Mouse (Mus musculus) left cerebral cortex, adult 11 months (tissue): Measurements from ENCODE around the gene Kntc1.
"Not testable (repeated sequence)": the region's sequence is repeated elsewhere in the genome, so short reads cannot be mapped to it uniquely, and the experiment has no call there.

Source experiments
- DNase-seq: peaks from one replicate; pipeline ENCODE4 v3.0.0; 2022; ENCODE audit warnings: low spot score

Kntc1 gene

DNA sequence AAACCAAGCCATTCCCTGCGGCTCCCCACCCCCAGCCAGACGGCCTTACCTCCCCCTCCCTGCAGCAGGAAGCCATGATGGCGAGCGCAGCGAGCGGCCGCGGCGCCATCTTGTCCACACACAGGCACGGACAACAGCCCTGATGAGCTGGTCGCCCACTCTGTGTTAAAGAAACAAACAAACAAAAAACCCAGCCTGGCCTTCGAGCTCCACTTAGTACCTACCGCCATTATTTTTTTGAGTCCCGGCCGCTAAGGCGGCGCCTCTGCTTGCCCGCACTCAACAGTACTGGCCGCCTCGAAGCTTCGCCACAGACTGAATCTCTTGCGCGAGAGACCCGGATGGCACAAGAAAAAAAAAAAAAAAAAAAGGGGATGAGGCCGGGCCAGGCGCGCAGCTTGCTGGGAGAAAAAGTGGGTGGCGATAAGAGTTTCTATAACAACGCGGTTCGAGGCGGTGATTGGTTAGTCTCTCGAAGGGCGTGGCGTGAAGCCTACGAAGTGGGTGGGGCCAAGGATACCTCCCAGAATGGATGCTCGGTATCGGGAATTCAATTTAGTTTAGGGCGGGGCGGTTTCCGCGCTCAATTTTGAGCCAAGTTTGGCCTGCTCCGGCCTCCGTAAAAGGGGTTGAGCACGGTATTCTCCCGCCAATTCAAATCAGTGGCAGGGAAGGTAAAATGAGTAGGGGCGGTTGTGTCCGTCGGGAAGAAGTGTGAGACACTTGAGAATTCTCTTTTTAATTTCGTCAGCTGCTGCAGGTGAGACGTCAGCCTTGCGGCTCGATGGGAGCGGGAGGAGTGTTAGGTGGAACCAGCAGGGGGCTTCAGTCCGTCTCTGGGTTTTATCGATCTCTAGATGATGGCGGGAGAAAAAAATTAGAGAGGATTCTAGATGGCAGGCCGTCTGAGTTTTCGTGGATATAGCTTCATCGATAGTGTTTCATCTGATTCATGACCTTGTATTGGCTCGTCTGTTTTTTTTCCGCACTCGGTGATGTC, at the start of gene Kntc1, which contains the start of gene Rsrc2:
TSS of gene Kntc1 (plus strand) at position 652 of the 1,000 bp plus-strand sequence.
TSS of gene Rsrc2 (minus strand) at position 350 of the 1,000 bp plus-strand sequence.
- peak; percentile 99 for DNase-seq

DNA sequence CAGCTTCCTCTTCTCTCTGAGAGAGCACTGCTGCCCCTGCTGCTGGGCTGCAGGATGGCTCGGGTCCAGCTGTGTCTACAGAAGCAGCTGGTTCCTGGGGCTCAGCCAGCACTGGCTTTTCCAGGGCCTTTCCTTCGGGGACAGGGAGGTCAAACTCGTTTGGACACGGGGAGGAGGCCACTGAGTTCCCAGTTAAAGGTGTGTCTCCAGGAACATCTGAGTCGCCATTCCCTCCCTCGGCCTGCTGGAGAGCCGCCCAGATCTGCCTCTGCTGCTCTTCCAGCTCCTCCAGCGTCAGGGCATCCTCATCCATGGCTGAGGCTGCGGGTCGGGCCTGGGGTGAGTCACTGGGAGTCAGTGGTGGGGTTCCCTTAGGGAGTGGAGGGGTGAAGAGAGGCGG, 48.9 kb upstream of the Kntc1 start:
- DNase-seq = no peak

DNA sequence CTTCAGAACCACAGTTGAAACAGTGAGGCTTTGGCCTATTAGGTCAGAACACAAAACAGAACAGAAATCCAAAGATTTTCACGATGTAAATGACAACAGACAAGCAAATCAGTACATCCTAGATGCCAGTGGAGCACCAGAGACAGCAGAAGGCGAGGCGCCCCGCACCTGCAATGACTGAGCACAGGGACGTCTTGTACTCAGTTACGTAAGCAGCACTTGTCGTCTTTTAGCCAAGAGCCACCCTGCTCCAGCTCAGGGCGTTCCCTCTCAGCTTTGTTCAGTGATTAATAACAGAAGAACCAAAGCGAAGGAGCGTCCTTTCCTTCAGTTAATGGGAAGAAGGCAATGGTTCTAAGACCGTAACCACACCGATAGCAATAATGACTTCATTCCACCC, 40.9 kb upstream of the Kntc1 start:
- no peak for DNase-seq

DNA sequence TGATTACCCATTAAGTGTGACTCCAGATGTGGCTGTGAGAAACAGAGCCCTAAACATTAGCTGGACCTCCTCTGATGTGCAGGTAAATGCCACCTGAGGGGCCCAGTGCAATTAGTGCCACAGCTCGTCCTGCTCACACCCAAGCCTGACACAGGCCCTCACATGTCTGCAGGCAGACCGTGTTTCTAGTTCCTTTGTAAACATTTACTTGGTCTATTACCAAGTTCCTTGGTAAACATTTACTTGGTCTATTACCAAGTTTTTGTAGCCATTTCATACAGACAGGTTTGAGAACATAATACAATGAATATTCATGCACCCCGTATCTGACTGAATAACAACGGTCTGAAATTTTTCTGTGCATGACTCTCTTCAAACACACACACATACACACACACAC, 39.9 kb upstream of the Kntc1 start:
- no peak for DNase-seq

DNA sequence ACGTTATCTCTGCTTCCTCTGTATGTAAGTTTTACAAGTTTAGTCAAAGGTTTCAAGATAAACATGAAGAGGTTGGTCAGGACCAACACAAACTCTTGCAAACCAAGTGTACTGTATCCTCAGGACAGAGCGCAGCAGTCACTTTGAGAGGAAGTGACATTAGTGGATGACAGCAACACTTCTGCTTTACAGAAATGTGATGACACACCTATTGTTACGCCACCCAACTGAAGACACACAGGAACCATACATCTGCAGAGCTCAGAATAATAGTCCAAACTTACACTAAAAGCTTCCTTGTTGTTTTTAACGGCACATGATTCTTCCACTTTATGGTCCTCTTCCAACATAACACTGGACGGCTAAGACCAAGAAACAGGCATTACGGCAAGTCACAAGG, 35.7 kb upstream of the Kntc1 start:
- no peak for DNase-seq

DNA sequence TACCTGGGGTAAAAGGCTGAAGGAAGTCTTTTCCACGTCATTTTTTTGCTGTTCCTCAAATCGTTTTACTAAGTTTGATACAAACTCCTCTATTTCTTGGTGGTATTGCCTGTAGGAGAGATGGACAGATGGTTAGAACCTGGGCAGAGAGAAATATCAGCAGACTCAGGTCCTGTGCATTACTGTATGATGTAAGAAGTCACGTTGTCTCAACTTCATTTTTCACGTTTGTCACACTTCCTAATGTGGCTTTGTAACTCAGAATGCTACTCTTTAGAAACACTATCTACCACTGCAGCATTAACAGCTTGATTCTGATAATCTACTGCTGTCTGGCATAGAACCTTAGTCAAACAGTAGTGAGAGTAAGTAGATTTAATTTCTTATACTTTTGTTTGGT, 34.9 kb upstream of the Kntc1 start:
- DNase-seq = no peak

DNA sequence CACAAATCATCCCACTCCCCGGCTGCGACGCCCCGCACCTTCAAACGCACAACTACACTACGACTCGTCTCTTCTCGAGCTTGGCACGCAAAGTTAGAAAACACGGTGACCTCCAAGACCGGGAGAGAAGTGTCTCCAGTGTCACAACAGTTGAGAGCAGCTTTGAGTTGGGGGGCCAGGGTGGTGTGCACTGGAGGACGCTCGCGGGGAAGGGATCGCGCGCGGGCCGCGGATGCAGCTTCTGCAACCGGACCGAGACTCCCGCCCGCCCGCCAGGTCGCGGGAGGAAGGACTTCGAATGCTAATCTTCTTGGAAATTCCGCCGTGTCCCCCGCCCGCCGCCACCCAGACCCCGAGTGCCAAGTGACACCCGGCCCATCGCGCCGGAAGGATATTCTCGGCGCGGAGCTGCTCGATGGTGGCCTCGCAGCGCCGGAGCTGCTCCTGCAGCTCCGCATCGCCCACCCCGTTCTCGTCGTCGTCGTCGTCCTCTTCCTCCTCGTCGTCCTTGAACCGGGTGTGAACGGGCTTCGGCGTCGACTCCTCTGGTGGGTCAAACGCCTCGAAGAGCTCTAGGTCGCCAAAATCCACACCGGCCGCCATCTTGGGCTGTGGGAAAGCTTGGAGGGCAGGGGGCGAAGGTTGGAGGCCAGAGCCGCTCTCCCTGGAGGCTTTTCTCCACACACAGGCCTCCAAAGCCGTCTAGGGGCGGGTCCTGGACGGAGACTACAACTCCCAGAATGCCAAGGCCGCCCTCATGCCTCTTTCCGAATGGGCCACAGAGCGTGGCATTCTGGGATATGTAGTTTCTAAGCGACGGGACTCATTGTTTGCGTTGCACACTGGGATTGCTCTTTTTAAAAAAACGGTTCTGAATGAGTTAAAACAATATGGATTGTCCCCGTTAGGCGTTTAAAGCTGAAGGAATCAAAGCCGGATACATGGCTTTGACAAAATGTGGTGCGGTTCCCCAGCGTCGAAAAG, 28.9 kb upstream of the Kntc1 start, which contains the start of gene Zcchc8:
TSS of gene Zcchc8 (minus strand) at position 773 of the 984 bp plus-strand sequence.
- DNase-seq = peak; percentile 95

DNA sequence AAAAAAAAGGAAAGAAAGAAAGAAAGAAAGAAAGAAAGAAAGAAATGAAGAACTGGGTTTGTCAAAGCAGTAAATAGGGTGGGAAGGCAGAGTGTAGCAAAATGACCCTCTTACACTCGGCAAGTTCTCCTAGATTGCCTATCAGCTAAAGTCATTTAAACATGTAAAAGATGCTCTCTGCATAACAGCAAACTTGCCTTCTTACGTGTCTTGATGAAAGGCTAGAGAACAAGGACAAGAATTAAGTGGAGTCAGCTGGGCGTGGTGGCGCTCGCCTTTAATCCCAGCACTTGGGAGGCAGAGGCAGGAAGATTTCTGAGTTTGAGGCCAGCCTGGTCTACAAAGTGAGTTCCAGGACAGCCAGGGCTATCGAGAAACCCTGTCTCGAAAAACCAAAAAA, 25.7 kb upstream of the Kntc1 start:
- not testable (repeated sequence) for DNase-seq

DNA sequence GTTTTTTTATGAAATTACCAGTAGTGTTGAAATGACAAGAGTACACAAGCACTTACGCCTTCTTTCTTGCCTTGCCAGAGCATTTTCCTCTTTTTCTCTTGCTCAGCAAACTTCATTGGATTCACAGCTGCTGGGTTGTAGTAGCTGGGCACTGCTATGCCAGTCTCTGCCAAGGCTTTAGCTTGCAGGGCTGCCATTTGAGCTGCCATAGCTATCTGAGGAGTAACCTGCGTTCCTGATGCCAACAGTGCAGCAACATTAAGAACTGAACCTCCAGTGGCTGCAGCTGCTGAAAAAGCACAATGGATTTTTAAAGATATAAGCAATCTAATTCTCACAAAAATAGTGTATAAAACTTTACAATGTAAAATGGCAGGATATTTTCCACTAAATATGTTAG, 18.5 kb upstream of the Kntc1 start:
- DNase-seq = no peak

DNA sequence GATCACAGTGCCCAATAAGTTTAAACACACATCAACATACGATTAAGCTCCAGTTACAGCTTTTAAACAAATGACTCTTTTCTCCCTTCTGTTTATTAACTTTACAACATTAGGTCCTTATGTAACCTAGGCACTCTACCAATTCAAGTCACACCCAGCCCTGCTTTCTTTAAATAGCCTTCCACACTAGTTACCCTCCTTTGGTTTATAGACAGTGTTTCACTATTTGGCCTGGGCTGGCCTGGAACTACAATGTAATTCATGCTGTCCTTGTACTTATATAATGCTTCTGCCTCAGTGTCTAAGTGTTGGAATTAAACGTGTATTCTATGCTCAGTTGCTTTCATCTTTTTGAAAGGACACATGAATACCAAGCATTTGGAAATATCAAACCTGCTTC, 5.2 kb upstream of the Kntc1 start:
- DNase-seq = no peak

DNA sequence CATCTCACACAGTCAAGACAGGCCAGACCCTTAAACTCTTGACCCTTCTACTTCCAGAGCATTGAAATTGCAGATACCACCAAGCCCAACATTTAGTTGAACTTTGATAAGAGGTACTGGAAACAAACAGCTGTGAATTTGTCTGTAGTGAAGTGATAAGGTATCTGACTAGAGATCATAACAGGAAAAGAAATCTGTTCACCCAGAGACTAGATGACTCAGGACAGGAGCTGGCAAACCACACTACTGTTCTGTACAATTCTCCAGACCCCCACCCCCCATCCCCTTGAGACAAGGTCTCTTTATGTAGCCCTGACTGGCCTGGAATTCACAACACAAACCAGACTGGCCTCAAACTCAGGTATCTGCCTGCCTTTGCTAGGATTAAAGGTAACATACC, 3.3 kb upstream of the Kntc1 start:
- no peak for DNase-seq

DNA sequence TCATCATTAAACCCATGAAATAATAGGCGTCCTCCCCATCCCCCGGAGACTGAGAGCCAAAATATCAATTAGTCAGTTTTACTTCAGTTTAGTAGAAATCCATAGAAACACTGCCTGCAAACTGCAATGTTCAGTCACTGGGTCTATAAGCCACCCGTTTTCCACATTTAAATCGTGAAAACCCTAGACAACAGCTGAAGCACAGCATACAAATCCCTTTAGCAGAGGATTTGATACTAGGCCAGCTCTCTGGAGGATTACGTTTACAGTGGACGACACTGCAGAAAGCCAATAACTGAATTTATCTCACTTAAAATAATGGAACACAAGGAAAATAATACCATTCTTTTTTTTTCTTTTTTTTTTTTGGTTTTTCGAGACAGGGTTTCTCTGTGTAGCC, 1.9 kb upstream of the Kntc1 start:
- no peak for DNase-seq

DNA sequence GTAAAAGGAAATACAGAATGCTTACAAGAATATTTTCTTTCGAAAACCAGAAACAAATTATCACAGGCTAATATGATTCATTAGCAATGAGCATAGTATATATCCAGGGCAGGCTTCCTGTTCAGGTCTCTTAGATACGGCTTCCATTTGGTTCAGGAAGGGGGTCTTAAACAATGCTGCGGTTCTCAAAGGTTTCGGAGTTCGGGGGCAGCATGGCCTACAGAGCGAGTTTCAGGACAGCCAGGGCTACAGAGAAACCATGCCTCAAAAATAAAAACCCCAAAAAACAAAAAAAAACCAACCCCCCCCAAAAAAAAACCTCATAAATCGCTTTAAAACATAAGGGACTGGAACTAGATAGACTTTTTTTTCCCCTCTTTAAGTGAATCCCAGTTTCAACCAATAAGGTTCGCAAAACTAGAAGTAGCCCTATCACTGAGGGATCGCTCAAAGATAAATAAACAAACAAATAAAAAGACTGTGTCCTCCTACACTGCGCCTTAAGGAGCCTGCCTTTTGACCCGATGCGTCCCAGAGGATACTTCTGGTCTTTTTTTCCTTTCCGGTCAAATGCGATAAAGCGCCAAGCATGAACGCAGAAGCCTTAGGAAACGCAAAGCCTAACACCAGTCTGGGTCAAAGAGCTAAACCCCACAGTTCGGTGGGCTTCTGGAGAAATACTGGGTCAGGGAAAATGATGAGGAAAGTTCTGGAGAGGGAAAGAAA, 1.0 kb upstream of the Kntc1 start:
- no peak for DNase-seq

DNA sequence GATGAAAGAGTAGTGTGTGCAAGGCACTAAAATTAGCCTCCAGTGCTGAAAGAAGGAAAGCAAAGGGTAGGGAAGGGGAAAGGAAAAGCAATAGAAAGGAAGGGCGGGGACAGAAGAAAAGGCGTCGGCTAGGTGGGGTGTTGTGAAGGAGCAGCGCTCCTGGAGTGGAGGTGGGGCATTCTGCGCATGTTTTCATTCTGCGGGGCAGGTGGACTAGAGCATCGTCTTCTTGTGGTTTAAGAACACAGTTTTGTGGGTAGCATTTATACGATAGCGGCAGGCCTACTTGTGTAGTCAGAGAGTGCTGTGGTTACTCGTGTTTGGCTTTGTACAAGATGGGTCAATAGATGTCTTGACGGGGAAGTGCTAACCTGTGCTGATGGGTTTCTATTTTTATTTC, 16.0 kb downstream of the Kntc1 start:
- DNase-seq = no peak

DNA sequence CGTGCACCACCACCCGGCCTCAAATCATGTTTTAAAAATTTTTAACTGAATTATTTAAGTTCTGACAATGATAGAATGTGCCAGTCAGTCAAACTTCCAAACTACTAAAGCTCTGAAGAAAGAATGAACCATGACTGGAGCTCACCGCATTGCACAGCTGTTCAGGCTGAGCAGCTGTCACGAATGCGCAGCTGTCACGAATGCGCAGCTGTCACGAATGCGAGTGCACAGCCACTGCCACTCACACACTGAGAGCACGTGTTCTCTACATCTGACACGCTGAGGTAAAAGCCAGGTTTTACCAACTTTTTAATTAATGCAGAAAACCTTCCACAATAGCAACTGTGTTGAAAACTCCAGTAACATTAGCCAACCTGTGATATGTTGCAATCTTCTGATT, 16.9 kb downstream of the Kntc1 start:
- DNase-seq = not testable (repeated sequence)

DNA sequence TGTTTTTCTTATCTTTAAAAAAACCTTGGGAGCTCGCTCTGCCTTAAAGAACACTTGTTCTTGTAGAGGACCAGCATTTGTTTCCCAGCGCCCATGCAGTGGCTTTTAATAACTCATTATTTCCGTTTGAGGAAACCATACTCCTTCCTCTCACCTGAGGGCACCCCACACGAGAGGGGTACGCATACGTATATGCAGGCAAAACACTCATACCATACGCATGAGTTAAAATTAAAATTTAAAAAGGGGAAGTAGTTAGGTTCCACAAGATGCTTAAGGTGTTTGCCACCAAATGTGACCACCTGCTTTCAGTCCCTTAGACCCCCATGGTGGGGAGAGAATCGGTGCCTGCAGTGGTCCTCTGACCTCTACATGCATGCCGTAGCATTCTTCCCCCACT, 23.9 kb downstream of the Kntc1 start:
- no peak for DNase-seq

DNA sequence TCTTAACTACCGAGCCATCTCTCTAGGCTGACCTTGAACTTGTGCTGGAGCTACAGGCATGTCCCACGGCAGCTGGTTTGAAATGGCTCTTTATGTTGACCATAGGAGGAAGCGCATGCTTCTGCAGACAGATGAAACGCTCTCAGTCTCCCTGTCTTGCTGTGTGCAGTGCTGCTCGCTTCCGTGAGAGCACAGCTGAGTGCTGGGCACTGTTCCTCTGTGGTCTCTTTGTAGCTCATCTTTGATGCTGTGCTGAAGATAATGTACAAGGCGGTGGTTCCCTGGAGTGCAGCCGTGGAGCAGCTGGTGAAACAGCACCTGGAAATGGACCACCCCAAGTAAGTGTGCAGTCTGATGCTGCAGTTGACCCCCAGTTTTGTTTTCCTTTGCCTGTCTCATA, 31.2 kb downstream of the Kntc1 start:
- DNase-seq = no peak

DNA sequence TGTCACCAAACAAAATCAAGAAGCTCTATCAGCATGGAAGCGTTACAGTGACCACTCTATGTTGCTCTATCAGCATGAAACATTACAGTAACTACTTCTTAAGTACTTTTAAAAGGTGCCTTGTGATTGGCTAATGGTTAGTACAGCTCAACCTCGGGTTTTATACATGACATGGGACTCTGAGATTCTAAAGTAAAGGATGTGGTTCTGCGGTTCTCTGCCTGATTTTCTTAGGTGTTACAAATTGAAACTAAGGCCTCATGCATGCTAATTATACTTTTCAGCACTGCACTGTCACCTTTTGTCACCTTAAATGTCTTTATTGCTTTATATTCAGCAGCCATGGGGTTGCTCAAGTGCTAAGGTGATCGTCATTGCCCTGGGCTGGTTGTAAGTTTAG, 32.3 kb downstream of the Kntc1 start:
- DNase-seq = no peak

DNA sequence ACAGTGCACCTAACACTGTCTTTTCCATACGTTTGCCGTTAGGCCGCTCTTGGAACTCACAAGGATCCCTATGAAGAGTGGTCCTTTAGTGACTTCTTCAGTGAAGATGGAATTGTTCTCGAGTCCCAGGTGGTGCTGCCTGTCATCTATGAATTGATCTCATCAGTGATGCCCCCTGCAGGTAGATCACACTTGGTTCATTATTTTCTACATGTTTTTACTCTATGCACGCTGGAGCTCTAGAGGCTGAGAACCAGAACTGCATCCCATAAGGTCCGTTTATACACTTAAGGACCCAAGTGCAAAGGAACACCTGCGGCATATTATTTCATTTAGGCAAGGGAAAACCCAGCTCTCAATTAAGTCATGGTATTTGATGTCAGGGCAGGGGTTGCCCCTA, 39.5 kb downstream of the Kntc1 start:
- no peak for DNase-seq

DNA sequence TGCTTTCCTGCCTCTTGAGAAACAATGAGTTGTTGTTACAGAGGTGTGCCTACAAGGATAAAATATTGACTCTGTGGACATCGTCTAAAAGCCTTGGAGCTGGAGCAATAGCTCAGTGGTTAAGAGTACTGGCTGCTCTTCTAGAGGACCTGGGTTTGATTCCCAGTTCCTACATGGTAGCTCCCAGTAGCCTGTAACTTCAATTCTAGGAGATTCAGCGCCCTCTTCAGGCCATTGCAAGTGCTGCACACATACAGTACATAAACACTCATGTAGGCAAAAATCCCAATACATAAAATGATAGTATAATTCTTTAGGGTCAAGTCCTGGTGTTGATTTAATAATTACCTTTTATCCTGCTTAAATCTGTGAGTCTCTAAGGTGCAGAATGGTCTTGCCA, 43.6 kb downstream of the Kntc1 start:
- DNase-seq = no peak

DNA sequence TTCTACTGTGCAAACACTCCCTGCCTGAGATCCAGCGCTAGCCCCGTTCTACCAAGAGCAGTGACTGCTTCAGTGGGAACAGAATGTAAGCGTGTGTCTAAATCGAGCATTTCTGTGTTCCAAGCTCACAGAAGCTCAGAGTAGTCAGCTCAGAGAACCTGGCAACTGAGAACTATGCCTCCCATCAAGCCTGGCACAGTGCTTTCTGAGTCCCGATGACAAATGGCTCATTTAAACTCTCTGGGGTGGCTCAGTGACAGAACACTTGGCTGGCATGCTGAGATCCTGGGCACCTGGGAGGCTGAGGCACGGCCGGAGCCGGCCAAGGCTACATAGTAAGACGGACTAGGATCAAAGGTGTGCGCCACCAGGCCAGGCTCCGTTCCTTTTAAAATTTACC, 56.8 kb downstream of the Kntc1 start:
- peak; percentile 17 for DNase-seq

DNA sequence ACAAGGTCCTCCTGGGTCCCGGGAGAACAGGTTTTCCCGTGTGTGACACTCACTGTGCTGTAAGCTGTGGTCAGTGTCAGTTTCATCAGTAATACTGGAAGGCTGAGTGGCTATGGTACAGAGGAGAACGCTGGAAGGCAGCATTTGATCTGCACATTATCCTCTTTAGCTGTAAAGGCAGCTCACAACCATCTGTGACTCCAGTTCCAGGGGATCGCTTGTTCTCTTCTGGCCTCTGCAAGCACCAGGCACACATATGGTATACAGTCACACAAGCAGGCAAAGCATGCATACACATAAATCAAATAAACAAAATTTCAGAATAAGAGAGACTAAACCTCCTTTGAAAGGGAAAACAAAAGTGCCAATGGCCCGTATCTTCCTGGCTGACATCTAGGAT, 59.0 kb downstream of the Kntc1 start:
- DNase-seq = no peak
